Mouse (Mus musculus) CH12.LX (cell line): ENCODE measurements around the gene H2-Oa. TPM values are rescaled to one million over a fixed set of nuclear protein-coding genes. Genes with fewer than 3 reads are reported as not detected.

Experiments
- DNase-seq: peaks from one replicate; pipeline ENCODE4 v3.0.0-alpha.2; 2013; ENCODE audit errors: extremely low read depth
- H3K27ac ChIP-seq: 2 replicates; pipeline ENCODE4 v1.5.1; 2012; ENCODE audit warnings: low read depth, mild to moderate bottlenecking, control low read depth, moderate library complexity; ENCODE audit not compliant: insufficient read depth
- H3K27me3 ChIP-seq: replicated peaks from 2 replicates; pipeline ENCODE3; 2012; ENCODE audit warnings: inconsistent platforms
- H3K36me3 ChIP-seq, 2 experiments: replicated peaks in 1 of 2; 2 replicates each; pipeline versions ENCODE3 to v1.6.1; 2012; ENCODE audit warnings: inconsistent platforms in 1 of 2, low read length in 1 of 2, mild to moderate bottlenecking in 1 of 2, mixed read lengths in 1 of 2, moderate library complexity in 1 of 2; ENCODE audit not compliant: control insufficient read depth in 1 of 2, insufficient read depth in 1 of 2
- H3K4me1 ChIP-seq, 2 experiments: 2 replicates each; pipeline ENCODE4 v1.6.1; 2012; ENCODE audit warnings: inconsistent platforms in 1 of 2, moderate library complexity in 1 of 2; ENCODE audit not compliant: insufficient read depth in 2 of 2, control insufficient read depth in 1 of 2
- H3K4me2 ChIP-seq: 2 replicates; pipeline ENCODE4 v1.6.1; 2012; ENCODE audit warnings: low read depth, mild to moderate bottlenecking, control low read depth; ENCODE audit not compliant: poor library complexity, insufficient read depth, severe bottlenecking
- H3K4me3 ChIP-seq, 3 experiments: fragments of 150-350 bp in 1 of 3; sonication (generic) in 1 of 3; replicated peaks in 1 of 3; 2 replicates each; pipeline versions ENCODE3 to v1.5.1; 2011 to 2012; ENCODE audit warnings: low read depth in 2 of 3, low read length in 2 of 3, mild to moderate bottlenecking in 2 of 3, moderate library complexity in 2 of 3, control low read depth in 1 of 3, improper control_type of control experiment in 1 of 3, inconsistent platforms in 1 of 3, mixed read lengths in 1 of 3; ENCODE audit not compliant: poor library complexity in 1 of 3
- H3K79me2 ChIP-seq: replicated peaks from 2 replicates; pipeline ENCODE4 v1.6.1; 2012; ENCODE audit warnings: mild to moderate bottlenecking, moderate library complexity; ENCODE audit not compliant: control insufficient read depth, poor library complexity, insufficient read depth, severe bottlenecking; ENCODE audit errors: extremely low read depth
- H3K9ac ChIP-seq: 2 replicates; pipeline ENCODE4 v1.6.1; 2012; ENCODE audit warnings: low read depth, mild to moderate bottlenecking, control low read depth, moderate library complexity; ENCODE audit not compliant: insufficient read depth
- H3K9me3 ChIP-seq: replicated peaks from 2 replicates; pipeline ENCODE3; 2012; ENCODE audit warnings: low read length, inconsistent platforms, mixed read lengths
- BHLHE40 ChIP-seq: IDR thresholded peaks from 2 replicates; pipeline ENCODE4 v1.6.1; 2011; ENCODE audit warnings: mild to moderate bottlenecking, low read depth, low read length, improper control_type of control experiment
- CHD2 ChIP-seq: IDR thresholded peaks from 2 replicates; pipeline ENCODE4 v1.6.1; 2011; ENCODE audit warnings: low read length, improper control_type of control experiment
- CTCF ChIP-seq, 2 experiments: IDR thresholded peaks in 1 of 2; conservative IDR thresholded peaks in 1 of 2; 2 replicates each; pipeline ENCODE4 v1.5.1; 2011 to 2012; ENCODE audit warnings: low read depth in 2 of 2, low read length in 2 of 2, improper control_type of control experiment in 1 of 2, inconsistent platforms in 1 of 2, mild to moderate bottlenecking in 1 of 2, moderate library complexity in 1 of 2
- ELF1 ChIP-seq: IDR thresholded peaks from 2 replicates; pipeline ENCODE4 v1.6.1; 2014; ENCODE audit warnings: low read depth, mild to moderate bottlenecking, inconsistent platforms, low read length, improper control_type of control experiment
- ETS1 ChIP-seq: conservative IDR thresholded peaks from 2 replicates; pipeline ENCODE4 v1.6.1; 2012; ENCODE audit warnings: low read depth, mild to moderate bottlenecking, inconsistent platforms, low read length, improper control_type of control experiment, moderate library complexity
- HCFC1 ChIP-seq: IDR thresholded peaks from 2 replicates; pipeline ENCODE4 v1.6.1; 2012; ENCODE audit warnings: low read depth, mild to moderate bottlenecking, inconsistent platforms, low read length, improper control_type of control experiment
- IRF4 ChIP-seq: IDR thresholded peaks from 2 replicates; pipeline ENCODE4 v1.6.1; 2014; ENCODE audit warnings: low read depth, mild to moderate bottlenecking, inconsistent platforms, low read length, improper control_type of control experiment
- KAT2A ChIP-seq: IDR thresholded peaks from 2 replicates; pipeline ENCODE4 v1.6.1; 2012; ENCODE audit warnings: low read length, improper control_type of control experiment, inconsistent platforms; ENCODE audit not compliant: insufficient replicate concordance
- MAX ChIP-seq: IDR thresholded peaks from 2 replicates; pipeline ENCODE4 v1.6.1; 2011; ENCODE audit warnings: low read length, improper control_type of control experiment
- MEF2A ChIP-seq: IDR thresholded peaks from 2 replicates; pipeline ENCODE4 v1.6.1; 2014; ENCODE audit warnings: low read depth, mild to moderate bottlenecking, inconsistent platforms, low read length, improper control_type of control experiment, borderline replicate concordance
- POLR2AphosphoS2 ChIP-seq: IDR thresholded peaks from 2 replicates; pipeline ENCODE4 v1.6.1; 2011; ENCODE audit warnings: low read depth, low read length, improper control_type of control experiment
- RAD21 ChIP-seq: IDR thresholded peaks from 2 replicates; pipeline ENCODE4 v1.6.1; 2011; ENCODE audit warnings: low read depth, mild to moderate bottlenecking, low read length, improper control_type of control experiment, moderate library complexity
- SMC3 ChIP-seq: IDR thresholded peaks from 2 replicates; pipeline ENCODE4 v1.6.1; 2011; ENCODE audit warnings: low read depth, low read length, improper control_type of control experiment
- TBP ChIP-seq: conservative IDR thresholded peaks from 2 replicates; pipeline ENCODE4 v1.6.1; 2011; ENCODE audit warnings: low read depth, low read length, improper control_type of control experiment
- USF1 ChIP-seq: IDR thresholded peaks from 2 replicates; pipeline ENCODE4 v1.6.1; 2014; ENCODE audit warnings: low read depth, mild to moderate bottlenecking, inconsistent platforms, low read length, improper control_type of control experiment
- USF2 ChIP-seq: conservative IDR thresholded peaks from 2 replicates; pipeline ENCODE4 v1.6.1; 2011; ENCODE audit warnings: low read depth, low read length, improper control_type of control experiment
- ZC3H11A ChIP-seq: IDR thresholded peaks from 2 replicates; pipeline ENCODE4 v1.6.1; 2012; ENCODE audit warnings: low read depth, mild to moderate bottlenecking, inconsistent platforms, low read length, improper control_type of control experiment
- ZMIZ1 ChIP-seq: IDR thresholded peaks from 2 replicates; pipeline ENCODE4 v1.6.1; 2012; ENCODE audit warnings: low read depth, mild to moderate bottlenecking, inconsistent platforms, low read length, improper control_type of control experiment
- dilution Hi-C: fragments of 300-500 bp; cut with MboI; formaldehyde crosslinking; loops from 2 replicates; pipeline ENCODE4 v1.14.3; 2020; ENCODE audit warnings: low sequenced_read_pairs; ENCODE audit not compliant: extremely low pct_unique_long_range_greater_than_20kb, extremely low pct_ligation_motif_present
- in situ Hi-C: fragments of 300-500 bp; cut with MboI; formaldehyde crosslinking; loops from 3 replicates; pipeline ENCODE4 v1.14.3; 2019; ENCODE audit warnings: low sequenced_read_pairs, low pct_ligation_motif_present, low pct_unique_long_range_greater_than_20kb, mixed read lengths
- polyA plus RNA-seq: library from polyadenylated mRNA; unstranded; fragments of >175 nt; gene quantifications from 2 replicates; pipeline ENCODE4 v1.2.1, GENCODE M21; 2012; ENCODE audit warnings: low read depth; ENCODE audit not compliant: insufficient read length
- total RNA-seq, 2 experiments: library from RNA; depleted of rRNA; stranded (reverse); fragments of 300-350 nt in 1 of 2; fragments of >200 nt in 1 of 2; gene quantifications; 2 replicates each; pipeline ENCODE4 v1.2.3; 2012 to 2014

Gene H2-Oa
- total and polyA plus RNA-seq, 3 experiments: 21.5 to 42.7 (median 40.4) TPM

- Histone ChIP-seq H3K36me3 (no peaks in the 10 kb centered on the region), H3K27me3 (no peaks in the 10 kb centered on the region), H3K9me3 (no peaks in the 10 kb centered on the region), H3K4me1 (peaks cover 12 to 24% of the 10 kb centered on the region in 2 experiments), H3K4me2 (no peak overlapping the region), H3K27ac (no peak overlapping the region), H3K79me2 (no peaks in the 10 kb centered on the region), H3K4me3 (no peak overlapping the region), H3K9ac (no peak overlapping the region)
- no peak for DNase-seq
- in situ Hi-C loops: no loop called here
- TF ChIP-seq CTCF (conservative IDR thresholded peaks at IDR 0.05 in 1 of 2, IDR thresholded peaks at IDR 0.05 in 1 of 2; ENCODE audit: low read depth in 2 of 2, low read length in 2 of 2) (no peak), MAX (no peak), USF2 (no peak)
- dilution Hi-C loops: no loop called here
Measured at GRCm38 (mm10) chr17:34087386-34087785, 4.8 kb upstream of the H2-Oa start.

- H3K36me3 ChIP-seq: no peaks in the 10 kb centered on the region
- no peaks in the 10 kb centered on the region for H3K79me2 ChIP-seq
- H3K4me2 ChIP-seq: no peak overlapping the region
- no peak overlapping the region for H3K9ac ChIP-seq
- dilution Hi-C loops: no loop called here
- H3K27me3 ChIP-seq: no peaks in the 10 kb centered on the region
- H3K4me1 ChIP-seq: peaks cover 12 to 26% of the 10 kb centered on the region in 2 experiments
- TF ChIP-seq ZC3H11A: no peak
- TF ChIP-seq POLR2AphosphoS2: no peak
- TF ChIP-seq TBP: no peak
- TF ChIP-seq IRF4: no peak
- no peak for TF ChIP-seq MEF2A
- no peak for TF ChIP-seq RAD21
- TF ChIP-seq USF2: no peak
- no peak for TF ChIP-seq HCFC1
- TF ChIP-seq ELF1: no peak
- no peak for TF ChIP-seq CHD2
- no peak for TF ChIP-seq ETS1
- TF ChIP-seq USF1: no peak
- TF ChIP-seq BHLHE40: no peak
- no peak for DNase-seq
- H3K4me3 ChIP-seq: no peak overlapping the region
- H3K9me3 ChIP-seq: no peaks in the 10 kb centered on the region
- H3K27ac ChIP-seq: no peak overlapping the region
- in situ Hi-C loops: no loop called here
Measured at GRCm38 (mm10) chr17:34088124-34088523, 4.0 kb upstream of the H2-Oa start.

GRCm38 (mm10) chr17:34090923-34091322 lies 1.2 kb upstream of the H2-Oa start:
- Histone ChIP-seq H3K4me2 (no peak overlapping the region), H3K4me1 (peaks cover 12 to 38% of the 10 kb centered on the region in 2 experiments), H3K27me3 (no peaks in the 10 kb centered on the region), H3K9ac (no peak overlapping the region), H3K4me3 (no peak overlapping the region), H3K36me3 (peaks cover 3 to 25% of the 10 kb centered on the region in 2 experiments), H3K27ac (no peak overlapping the region), H3K79me2 (no peaks in the 10 kb centered on the region), H3K9me3 (peaks cover 8% of the 10 kb centered on the region)
- in situ Hi-C loops: loop anchor here (5.0 kb wide), 2 partner anchors 36 to 71 kb away; no protein-coding TSS in a partner anchor
- DNase-seq: peak; percentile 63
- TF ChIP-seq CTCF (conservative IDR thresholded peaks at IDR 0.05 in 1 of 2, IDR thresholded peaks at IDR 0.05 in 1 of 2; ENCODE audit: low read depth in 2 of 2, low read length in 2 of 2) (peak; percentile 17 to 60; a peak in 2 of 4 replicates), ZMIZ1 (no peak), RAD21 (peak; percentile 47), KAT2A (no peak), SMC3 (peak; percentile 21; the same call in 1 of the 2 replicates), MAX (no peak)
- dilution Hi-C loops: no loop called here
